Mouse (Mus musculus) MEL (cell line): Measurements from ENCODE around the gene Susd6. TPM values are rescaled to one million over a fixed set of nuclear protein-coding genes. Genes with fewer than 3 reads are reported as not detected.

Experiments
- DNase-seq: peaks from one replicate; pipeline ENCODE4 v3.0.0; 2011; ENCODE audit warnings: low read depth, low spot score
- H3K27ac ChIP-seq: 2 replicates; pipeline ENCODE4 v1.5.1; 2012; ENCODE audit warnings: low read depth, mild to moderate bottlenecking, control low read depth, low read length, moderate library complexity; ENCODE audit not compliant: control insufficient read depth
- H3K27me3 ChIP-seq, 2 experiments: fragments of 150-350 bp in 1 of 2; sonication (generic) in 1 of 2; 2 replicates each; pipeline ENCODE4 v1.6.1; 2012; ENCODE audit warnings: low read length in 2 of 2, mild to moderate bottlenecking in 2 of 2, improper control_type of control experiment in 1 of 2, moderate library complexity in 1 of 2; ENCODE audit not compliant: insufficient read depth in 2 of 2, control insufficient read depth in 1 of 2
- H3K36me3 ChIP-seq, 2 experiments: 2 replicates each; pipeline ENCODE4 v1.6.1; 2012 to 2014; ENCODE audit warnings: low read length in 2 of 2, improper control_type of control experiment in 1 of 2, inconsistent platforms in 1 of 2, mild to moderate bottlenecking in 1 of 2; ENCODE audit not compliant: insufficient read depth in 2 of 2, control insufficient read depth in 1 of 2
- H3K4me1 ChIP-seq, 2 experiments: fragments of 150-350 bp in 1 of 2; sonication (generic) in 1 of 2; 2 replicates each; pipeline ENCODE4 v1.6.1; 2012; ENCODE audit warnings: low read length in 2 of 2, improper control_type of control experiment in 1 of 2, mild to moderate bottlenecking in 1 of 2; ENCODE audit not compliant: insufficient read depth in 2 of 2, control insufficient read depth in 1 of 2
- H3K4me3 ChIP-seq, 2 experiments: fragments of 150-350 bp in 1 of 2; sonication (generic) in 1 of 2; 2 replicates each; pipeline ENCODE4 v1.5.1; 2012; ENCODE audit warnings: low read depth in 2 of 2, low read length in 2 of 2, mild to moderate bottlenecking in 2 of 2, moderate library complexity in 2 of 2, control low read depth in 1 of 2, improper control_type of control experiment in 1 of 2; ENCODE audit not compliant: control insufficient read depth in 1 of 2, insufficient read depth in 1 of 2
- H3K79me2 ChIP-seq: 2 replicates; pipeline ENCODE4 v1.6.1; 2012; ENCODE audit warnings: mild to moderate bottlenecking, low read length, moderate library complexity; ENCODE audit not compliant: control insufficient read depth, poor library complexity, insufficient read depth
- H3K9ac ChIP-seq: 2 replicates; pipeline ENCODE4 v1.6.1; 2012; ENCODE audit warnings: low read depth, mild to moderate bottlenecking, control low read depth, low read length, moderate library complexity; ENCODE audit not compliant: control insufficient read depth, poor library complexity, severe bottlenecking
- H3K9me3 ChIP-seq: fragments of 150-350 bp; sonication (generic); replicated peaks from 2 replicates; pipeline ENCODE4 v1.6.1; 2012; ENCODE audit warnings: mild to moderate bottlenecking, low read length, improper control_type of control experiment, moderate library complexity; ENCODE audit not compliant: insufficient read depth
- BHLHE40 ChIP-seq: IDR thresholded peaks from 2 replicates; pipeline ENCODE4 v1.6.1; 2012; ENCODE audit warnings: low read depth, mild to moderate bottlenecking, inconsistent platforms, low read length, improper control_type of control experiment, borderline replicate concordance
- CHD1 ChIP-seq: IDR thresholded peaks from 2 replicates; pipeline ENCODE4 v1.6.1; 2012; ENCODE audit warnings: low read depth, mild to moderate bottlenecking, inconsistent platforms, low read length, improper control_type of control experiment
- CHD2 ChIP-seq: IDR thresholded peaks from 2 replicates; pipeline ENCODE4 v1.6.1; 2011; ENCODE audit warnings: low read length, improper control_type of control experiment
- EP300 ChIP-seq, 2 experiments: IDR thresholded peaks; 2 replicates each; pipeline ENCODE4 v1.6.1; 2011; ENCODE audit warnings: improper control_type of control experiment in 2 of 2, low read length in 2 of 2, low read depth in 1 of 2, mild to moderate bottlenecking in 1 of 2
- ETS1 ChIP-seq: IDR thresholded peaks from 2 replicates; pipeline ENCODE4 v1.6.1; 2012; ENCODE audit warnings: low read depth, mild to moderate bottlenecking, inconsistent platforms, low read length, improper control_type of control experiment, moderate library complexity
- KAT2A ChIP-seq: conservative IDR thresholded peaks from 2 replicates; pipeline ENCODE4 v1.6.1; 2012; ENCODE audit warnings: low read depth, low read length, improper control_type of control experiment, inconsistent platforms
- MAZ ChIP-seq: IDR thresholded peaks from 2 replicates; pipeline ENCODE4 v1.6.1; 2012; ENCODE audit warnings: low read depth, mild to moderate bottlenecking, inconsistent platforms, low read length, improper control_type of control experiment
- MEF2A ChIP-seq: IDR thresholded peaks from 2 replicates; pipeline ENCODE4 v1.6.1; 2014; ENCODE audit warnings: low read depth, mild to moderate bottlenecking, inconsistent platforms, low read length, improper control_type of control experiment; ENCODE audit not compliant: poor library complexity, insufficient replicate concordance, severe bottlenecking; ENCODE audit errors: extremely low read depth
- NELFE ChIP-seq: IDR thresholded peaks from 2 replicates; pipeline ENCODE4 v1.6.1; 2011; ENCODE audit warnings: low read depth, low read length, improper control_type of control experiment
- POLR2AphosphoS5 ChIP-seq: IDR thresholded peaks from 2 replicates; pipeline ENCODE4 v1.6.1; 2012; ENCODE audit warnings: low read depth, borderline replicate concordance, mild to moderate bottlenecking, inconsistent platforms, low read length, moderate library complexity, mixed read lengths
- SMC3 ChIP-seq: IDR thresholded peaks from 2 replicates; pipeline ENCODE4 v1.6.1; 2011; ENCODE audit warnings: low read depth, low read length, improper control_type of control experiment
- TBP ChIP-seq: IDR thresholded peaks from 2 replicates; pipeline ENCODE4 v1.8.0; 2011; ENCODE audit warnings: low read depth, low read length, improper control_type of control experiment
- TCF12 ChIP-seq: IDR thresholded peaks from 2 replicates; pipeline ENCODE4 v1.6.1; 2014; ENCODE audit warnings: low read depth, mild to moderate bottlenecking, inconsistent platforms, low read length, improper control_type of control experiment, moderate library complexity
- USF1 ChIP-seq: IDR thresholded peaks from 2 replicates; pipeline ENCODE4 v1.6.1; 2014; ENCODE audit warnings: low read depth, mild to moderate bottlenecking, inconsistent platforms, low read length, improper control_type of control experiment, moderate library complexity
- ZC3H11A ChIP-seq: IDR thresholded peaks from 2 replicates; pipeline ENCODE4 v1.6.1; 2012; ENCODE audit warnings: low read depth, mild to moderate bottlenecking, inconsistent platforms, low read length, improper control_type of control experiment
- ZKSCAN1 ChIP-seq: IDR thresholded peaks from 2 replicates; pipeline ENCODE4 v1.6.1; 2012; ENCODE audit warnings: low read depth, mild to moderate bottlenecking, inconsistent platforms, low read length, improper control_type of control experiment, moderate library complexity
- ZMIZ1 ChIP-seq: IDR thresholded peaks from 2 replicates; pipeline ENCODE4 v1.6.1; 2012; ENCODE audit warnings: low read depth, mild to moderate bottlenecking, inconsistent platforms, low read length, improper control_type of control experiment, moderate library complexity
- ZNF384 ChIP-seq: IDR thresholded peaks from 2 replicates; pipeline ENCODE4 v1.6.1; 2012; ENCODE audit warnings: low read depth, mild to moderate bottlenecking, inconsistent platforms, low read length, improper control_type of control experiment
- polyA plus RNA-seq, 2 experiments: library from polyadenylated mRNA; stranded (reverse) in 1 of 2; unstranded in 1 of 2; fragments of >175 nt in 1 of 2; fragments of >200 nt in 1 of 2; gene quantifications; 2 replicates each; pipeline versions ENCODE4 v1.2.1 to v1.2.4; 2012; ENCODE audit warnings: low replicate concordance in 2 of 2, low read depth in 1 of 2; ENCODE audit not compliant: insufficient read length in 2 of 2, insufficient read depth in 1 of 2, missing spikeins in 1 of 2
- total RNA-seq: library from RNA; depleted of rRNA; stranded (reverse); fragments of 300-350 nt; gene quantifications from 2 replicates; pipeline ENCODE4 v1.2.3, GENCODE M21; 2012

The Susd6 gene
- total and polyA plus RNA-seq, 3 experiments: 12.2 to 22.4 TPM; not detected in 1

DNA sequence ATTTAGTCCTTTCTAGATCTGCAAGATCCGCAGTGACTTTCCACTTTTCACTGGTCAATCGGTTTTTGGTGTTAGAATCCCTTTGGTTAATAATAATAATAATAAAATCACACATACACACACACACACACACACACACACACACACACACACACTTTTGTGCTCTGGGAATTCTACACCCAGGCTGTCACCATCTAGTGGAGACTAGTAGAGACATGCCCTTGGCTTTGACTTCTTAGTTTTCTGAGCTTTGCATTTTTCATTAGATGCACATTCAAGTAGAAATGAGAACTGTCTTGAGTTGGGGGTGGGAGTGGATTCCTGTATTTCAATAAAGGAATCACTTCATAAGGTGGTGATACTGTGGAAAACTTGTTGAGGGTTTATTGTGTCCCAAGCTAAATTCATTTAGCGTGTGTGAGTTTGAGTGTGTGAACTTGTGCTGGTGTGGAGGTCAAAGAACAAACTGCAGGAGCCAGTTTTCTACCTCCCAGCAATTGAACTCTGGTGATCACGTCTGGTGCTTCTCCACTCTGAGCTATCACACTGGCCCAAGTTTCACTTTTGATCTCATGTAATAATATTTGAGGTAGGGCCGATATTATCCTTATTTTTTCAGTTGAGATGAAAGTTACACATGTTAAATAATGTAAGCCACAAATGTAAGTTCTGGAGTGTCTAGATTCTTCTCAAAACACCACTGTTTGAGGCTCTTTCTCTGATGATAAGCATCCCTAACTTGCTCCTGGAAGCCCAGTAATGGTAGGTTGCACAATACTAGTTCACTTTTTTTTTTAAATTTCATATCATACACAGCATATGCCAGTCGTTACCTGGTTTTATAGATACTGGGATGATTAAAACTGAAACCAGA lies 1.5 kb downstream of the Susd6 start (continued):
- TF ChIP-seq CHD1 (no peak), USF1 (no peak), ZNF384 (peak; percentile 97), EP300 (IDR thresholded peaks at IDR 0.05; ENCODE audit: low read depth in 1 of 2, low read length in 2 of 2) (peak; percentile 96 to 97)
- TF ChIP-seq, all 39 proteins: peak for 16

DNA sequence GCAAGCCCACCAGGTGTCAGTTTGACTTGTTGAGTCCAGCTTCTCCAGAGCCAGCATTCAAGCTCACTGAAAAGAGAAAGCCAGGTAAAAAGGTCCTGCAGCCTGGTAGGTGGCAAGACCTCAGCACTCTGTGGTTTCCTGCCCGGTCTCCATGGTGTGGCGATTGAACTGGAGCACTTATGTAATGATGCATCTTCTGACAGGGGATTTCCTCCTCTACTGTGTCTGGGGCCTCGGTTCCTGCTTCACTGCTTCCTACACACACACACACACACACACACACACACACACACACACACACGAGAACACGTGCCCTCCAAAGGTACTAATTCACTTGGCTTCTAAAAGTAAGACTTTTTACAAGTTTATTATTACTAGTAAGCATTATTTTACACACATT lies 2.6 kb downstream of the Susd6 start:
- TF ChIP-seq ZKSCAN1 (no peak), MAZ (no peak), EP300 (IDR thresholded peaks at IDR 0.05; ENCODE audit: low read depth in 1 of 2, low read length in 2 of 2) (no peak), SMC3 (no peak), NELFE (no peak), TCF12 (no peak)
- TF ChIP-seq, all 39 proteins: peak for 0
- Histone ChIP-seq H3K9me3 (no peaks in the 10 kb centered on the region), H3K4me1 (peaks cover 20 to 43% of the 10 kb centered on the region in 2 experiments), H3K27ac (no peak overlapping the region; the same call in 1 of the 2 replicates), H3K27me3 (no peaks in the 10 kb centered on the region), H3K36me3 (peaks cover 0 to 49% of the 10 kb centered on the region in 2 experiments; a peak in 3 of 4 replicates), H3K79me2 (peaks cover 59% of the 10 kb centered on the region), H3K4me3 (0 out of 4 replicates have a peak overlapping the region, but pooled peaks of 1 of the 2 experiments have one; percentile 12), H3K9ac (peak overlapping the region; percentile 16; the same call in 1 of the 2 replicates)
- no peak for DNase-seq

DNA sequence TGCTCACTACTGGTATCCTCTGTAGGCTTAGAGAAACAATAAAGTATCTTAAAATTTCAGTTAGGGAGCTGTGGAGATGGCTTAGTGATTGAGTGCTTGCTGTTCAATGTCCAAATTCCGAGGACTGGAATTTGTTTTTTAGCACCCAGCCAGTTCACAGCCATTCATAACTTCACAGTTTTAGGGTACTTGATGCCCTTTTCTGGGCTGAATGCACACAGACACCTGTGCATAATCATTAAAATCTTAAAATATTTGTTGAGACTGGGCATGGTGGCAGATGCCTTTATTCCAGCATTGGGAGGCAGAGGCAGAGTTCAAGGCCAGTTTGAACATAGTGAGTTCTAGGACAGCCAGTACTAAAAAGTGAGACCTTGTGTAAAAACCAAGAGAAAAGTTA lies 3.2 kb downstream of the Susd6 start:
- Histone ChIP-seq H3K79me2 (peaks cover 65% of the 10 kb centered on the region), H3K9me3 (no peaks in the 10 kb centered on the region), H3K4me3 (no peak overlapping the region), H3K27me3 (no peaks in the 10 kb centered on the region), H3K27ac (no peak overlapping the region), H3K36me3 (peaks cover 0 to 51% of the 10 kb centered on the region in 2 experiments; a peak in 3 of 4 replicates), H3K9ac (no peak overlapping the region), H3K4me1 (peaks cover 22 to 39% of the 10 kb centered on the region in 2 experiments)
- no peak for DNase-seq
- no peak for TF ChIP-seq USF1
- no peak for TF ChIP-seq CHD2
- no peak for TF ChIP-seq TCF12

DNA sequence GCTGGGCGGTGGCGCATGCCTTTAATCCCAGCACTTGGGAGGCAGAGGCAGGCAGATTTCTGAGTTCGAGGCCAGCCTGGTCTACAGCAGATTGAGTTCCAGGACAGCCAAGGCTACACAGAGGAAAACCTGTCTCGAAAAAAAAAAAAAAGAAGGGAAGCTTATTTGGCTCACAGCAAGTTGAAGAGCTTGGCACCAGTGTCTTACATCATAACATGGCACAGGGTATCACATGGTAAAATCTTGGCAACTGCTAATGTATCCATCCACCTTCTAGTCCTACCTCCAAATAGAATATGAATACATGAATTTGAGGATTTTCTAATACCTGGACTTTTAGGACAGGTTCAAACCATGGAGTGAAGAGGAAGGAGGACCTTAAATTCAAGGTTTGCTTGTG lies 4.2 kb downstream of the Susd6 start:
- no peak for DNase-seq
- no peak overlapping the region for H3K9ac ChIP-seq
- no peak overlapping the region for H3K27ac ChIP-seq
- peaks cover 22 to 34% of the 10 kb centered on the region in 2 experiments for H3K4me1 ChIP-seq
- no peaks in the 10 kb centered on the region for H3K9me3 ChIP-seq
- H3K4me3 ChIP-seq: no peak overlapping the region
- H3K79me2 ChIP-seq: peaks cover 70% of the 10 kb centered on the region
- peaks cover 0 to 52% of the 10 kb centered on the region in 2 experiments; a peak in 3 of 4 replicates for H3K36me3 ChIP-seq
- TF ChIP-seq ZKSCAN1 (no peak), BHLHE40 (no peak), KAT2A (no peak), ZMIZ1 (no peak), ETS1 (no peak), TBP (no peak), MEF2A (no peak), ZC3H11A (no peak), POLR2AphosphoS5 (no peak)
- no peaks in the 10 kb centered on the region for H3K27me3 ChIP-seq
